Mouse (Mus musculus): Measurements from ENCODE around the gene Spen. TPM values are rescaled to one million over a fixed set of nuclear protein-coding genes. Genes with fewer than 3 reads are reported as not detected.

Spen gene
- polyA plus RNA-seq, 1 experiment: 46.9 TPM

DNA sequence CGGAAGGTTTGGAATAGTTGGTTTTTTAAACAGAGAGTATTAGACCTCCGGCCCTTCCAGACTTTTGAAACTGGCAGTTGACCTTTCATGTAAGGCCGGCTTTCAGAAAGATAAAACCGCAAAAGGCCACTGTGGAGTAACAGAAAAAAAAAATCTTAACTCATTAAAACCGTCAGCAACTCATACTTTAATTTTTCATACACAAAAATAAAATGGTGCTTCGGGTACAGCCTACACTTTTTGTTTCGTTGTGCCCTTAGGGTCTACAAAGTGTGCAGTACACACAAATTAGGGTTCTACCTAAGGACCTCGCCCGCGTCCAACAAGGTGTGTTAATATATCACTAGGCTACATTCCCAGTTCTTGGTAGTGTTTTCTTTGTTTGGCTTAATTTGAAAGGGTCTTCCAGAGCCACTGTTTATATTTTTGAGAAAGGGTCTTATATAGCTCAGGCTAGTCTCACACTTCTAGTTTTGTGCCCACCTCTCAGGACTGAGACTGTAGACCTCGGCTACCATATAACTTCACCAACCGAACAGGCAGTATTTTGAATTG, 893 bp upstream of the Spen start:
- H3K27ac ChIP-seq (ENCODE audit: insufficient read depth, low read length): no peak overlapping the region
- TF ChIP-seq CTCF (IDR thresholded peaks at IDR 0.05; ENCODE audit: low read depth, low read length) (no peak), EP300 (IDR thresholded peaks at IDR 0.05; ENCODE audit: insufficient read depth, low read depth, low read length) (no peak), POLR2A (IDR thresholded peaks at IDR 0.05; ENCODE audit: insufficient read depth, low read length) (no peak)
- H3K9ac ChIP-seq (ENCODE audit: low read depth, poor library complexity, severe bottlenecking): no peak overlapping the region
- H3K27me3 ChIP-seq (ENCODE audit: control insufficient read depth, insufficient read depth, low read length, poor library complexity, severe bottlenecking): no peaks in the 10 kb centered on the region
- no peak overlapping the region for H3K4me3 ChIP-seq (ENCODE audit: low read depth, low read length)
- H3K36me3 ChIP-seq (ENCODE audit: control insufficient read depth, insufficient read depth, low read length, poor library complexity, severe bottlenecking): no peaks in the 10 kb centered on the region
- H3K4me1 ChIP-seq (ENCODE audit: control insufficient read depth, insufficient read depth, low read length): no peaks in the 10 kb centered on the region
- no peaks in the 10 kb centered on the region for H3K9me3 ChIP-seq (replicated peaks; ENCODE audit: control insufficient read depth, insufficient read depth, low read length, poor library complexity, severe bottlenecking)

- no peaks in the 10 kb centered on the region for H3K36me3 ChIP-seq (ENCODE audit: control insufficient read depth, insufficient read depth, low read length, poor library complexity, severe bottlenecking)
- H3K9me3 ChIP-seq (replicated peaks; ENCODE audit: control insufficient read depth, insufficient read depth, low read length, poor library complexity, severe bottlenecking): no peaks in the 10 kb centered on the region
- peak overlapping the region; percentile 71 for H3K4me3 ChIP-seq (ENCODE audit: low read depth, low read length)
- no peak overlapping the region for H3K27ac ChIP-seq (ENCODE audit: insufficient read depth, low read length)
- no peaks in the 10 kb centered on the region for H3K4me1 ChIP-seq (ENCODE audit: control insufficient read depth, insufficient read depth, low read length)
- no peaks in the 10 kb centered on the region for H3K27me3 ChIP-seq (ENCODE audit: control insufficient read depth, insufficient read depth, low read length, poor library complexity, severe bottlenecking)
- TF ChIP-seq CTCF (IDR thresholded peaks at IDR 0.05; ENCODE audit: low read depth, low read length) (no peak), EP300 (IDR thresholded peaks at IDR 0.05; ENCODE audit: insufficient read depth, low read depth, low read length) (no peak), POLR2A (IDR thresholded peaks at IDR 0.05; ENCODE audit: insufficient read depth, low read length) (no peak)
- H3K9ac ChIP-seq (ENCODE audit: low read depth, poor library complexity, severe bottlenecking): peak overlapping the region; percentile 92
These were observed 540 bp downstream of the Spen start for GRCm38 (mm10) chr4:141537706-141538407.

- H3K27ac ChIP-seq (ENCODE audit: insufficient read depth, low read length): no peak overlapping the region
- H3K4me3 ChIP-seq (ENCODE audit: low read depth, low read length): peak overlapping the region; percentile 71
- H3K36me3 ChIP-seq (ENCODE audit: control insufficient read depth, insufficient read depth, low read length, poor library complexity, severe bottlenecking): no peaks in the 10 kb centered on the region
- peak overlapping the region; percentile 92 for H3K9ac ChIP-seq (ENCODE audit: low read depth, poor library complexity, severe bottlenecking)
- H3K27me3 ChIP-seq (ENCODE audit: control insufficient read depth, insufficient read depth, low read length, poor library complexity, severe bottlenecking): no peaks in the 10 kb centered on the region
- H3K9me3 ChIP-seq (replicated peaks; ENCODE audit: control insufficient read depth, insufficient read depth, low read length, poor library complexity, severe bottlenecking): no peaks in the 10 kb centered on the region
- no peak for TF ChIP-seq POLR2A (IDR thresholded peaks at IDR 0.05; ENCODE audit: insufficient read depth, low read length)
- TF ChIP-seq EP300 (IDR thresholded peaks at IDR 0.05; ENCODE audit: insufficient read depth, low read depth, low read length): no peak
- no peak for TF ChIP-seq CTCF (IDR thresholded peaks at IDR 0.05; ENCODE audit: low read depth, low read length)
- peaks cover 1% of the 10 kb centered on the region for H3K4me1 ChIP-seq (ENCODE audit: control insufficient read depth, insufficient read depth, low read length)
These were observed 1.2 kb downstream of the Spen start for GRCm38 (mm10) chr4:141537226-141537610.

GRCm38 (mm10) chr4:141536291-141537225, 1.8 kb downstream of the Spen start:
- no peak overlapping the region for H3K27ac ChIP-seq (ENCODE audit: insufficient read depth, low read length)

DNA sequence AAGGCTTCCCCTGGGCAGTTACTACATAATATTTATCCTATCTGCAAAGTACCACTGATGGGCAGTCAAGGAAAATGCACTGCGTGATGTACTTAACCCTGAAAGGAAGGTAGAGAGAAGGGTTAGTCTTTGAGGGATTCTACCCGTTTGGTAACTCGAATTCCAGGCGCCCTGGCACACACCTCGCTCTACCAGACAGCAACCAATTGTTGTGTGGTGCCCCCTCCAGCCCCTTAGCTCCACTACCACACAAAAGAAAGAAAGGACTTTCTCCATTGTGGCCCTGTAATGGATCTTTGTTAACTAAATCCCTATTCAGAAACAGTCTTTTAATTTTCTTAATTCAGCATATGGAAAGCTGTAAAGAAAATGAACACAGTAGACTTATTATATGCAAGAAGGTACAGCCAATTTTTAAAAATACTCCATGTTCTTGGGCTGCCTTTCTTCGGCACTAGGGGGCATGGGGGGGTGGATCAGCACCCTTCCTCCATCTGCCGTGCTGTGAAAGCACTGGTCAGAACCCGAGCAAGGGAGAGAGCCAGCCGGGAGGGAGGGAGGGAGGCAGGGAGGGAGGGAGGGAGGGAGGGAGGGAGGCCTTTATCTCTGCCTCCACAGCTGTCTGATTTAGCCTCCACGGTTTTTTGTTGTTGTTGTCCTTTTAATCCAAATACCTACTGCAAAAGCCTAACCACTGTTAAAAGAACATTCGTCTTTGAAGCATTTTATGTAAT, 3.3 kb downstream of the Spen start:
- TF ChIP-seq CTCF (IDR thresholded peaks at IDR 0.05; ENCODE audit: low read depth, low read length) (peak; percentile 11), POLR2A (IDR thresholded peaks at IDR 0.05; ENCODE audit: insufficient read depth, low read length) (no peak)
- H3K36me3 ChIP-seq (ENCODE audit: control insufficient read depth, insufficient read depth, low read length, poor library complexity, severe bottlenecking): no peaks in the 10 kb centered on the region
- no peaks in the 10 kb centered on the region for H3K9me3 ChIP-seq (replicated peaks; ENCODE audit: control insufficient read depth, insufficient read depth, low read length, poor library complexity, severe bottlenecking)
- no peak overlapping the region for H3K9ac ChIP-seq (ENCODE audit: low read depth, poor library complexity, severe bottlenecking)
- H3K4me1 ChIP-seq (ENCODE audit: control insufficient read depth, insufficient read depth, low read length): peaks cover 5% of the 10 kb centered on the region
- no peak overlapping the region for H3K27ac ChIP-seq (ENCODE audit: insufficient read depth, low read length)
- H3K4me3 ChIP-seq (ENCODE audit: low read depth, low read length): no peak overlapping the region
- no peaks in the 10 kb centered on the region for H3K27me3 ChIP-seq (ENCODE audit: control insufficient read depth, insufficient read depth, low read length, poor library complexity, severe bottlenecking)

More at GRCm38 (mm10) chr4:141536291-141537225, 1.8 kb downstream of the Spen start:
- TF ChIP-seq EP300 (IDR thresholded peaks at IDR 0.05; ENCODE audit: insufficient read depth, low read depth, low read length): no peak
- TF ChIP-seq CTCF (IDR thresholded peaks at IDR 0.05; ENCODE audit: low read depth, low read length): no peak
- no peak for TF ChIP-seq POLR2A (IDR thresholded peaks at IDR 0.05; ENCODE audit: insufficient read depth, low read length)
- H3K9me3 ChIP-seq (replicated peaks; ENCODE audit: control insufficient read depth, insufficient read depth, low read length, poor library complexity, severe bottlenecking): no peaks in the 10 kb centered on the region
- H3K27me3 ChIP-seq (ENCODE audit: control insufficient read depth, insufficient read depth, low read length, poor library complexity, severe bottlenecking): no peaks in the 10 kb centered on the region
- H3K36me3 ChIP-seq (ENCODE audit: control insufficient read depth, insufficient read depth, low read length, poor library complexity, severe bottlenecking): no peaks in the 10 kb centered on the region
- peak overlapping the region; percentile 92 for H3K9ac ChIP-seq (ENCODE audit: low read depth, poor library complexity, severe bottlenecking)
- peak overlapping the region; percentile 71 for H3K4me3 ChIP-seq (ENCODE audit: low read depth, low read length)
- H3K4me1 ChIP-seq (ENCODE audit: control insufficient read depth, insufficient read depth, low read length): peaks cover 1% of the 10 kb centered on the region
